Mouse (Mus musculus) MEL (cell line): Measurements from ENCODE around the gene Camkk2.

Experiments
- CTCF ChIP-seq, 3 experiments: IDR thresholded peaks in 2 of 3; conservative IDR thresholded peaks in 1 of 3; 2 replicates each; pipeline ENCODE4 v1.5.1; 2011 to 2012; ENCODE audit warnings: low read length in 3 of 3, low read depth in 2 of 3, mild to moderate bottlenecking in 2 of 3, improper control_type of control experiment in 1 of 3, inconsistent platforms in 1 of 3, mixed read lengths in 1 of 3, moderate library complexity in 1 of 3; ENCODE audit not compliant: control insufficient read depth in 1 of 3, insufficient read depth in 1 of 3, poor library complexity in 1 of 3, severe bottlenecking in 1 of 3
- POLR2A ChIP-seq, 2 experiments: IDR thresholded peaks; 2 replicates each; pipeline ENCODE4 v1.6.1; 2011 to 2012; ENCODE audit warnings: low read length in 2 of 2, mild to moderate bottlenecking in 2 of 2, control low read depth in 1 of 2, improper control_type of control experiment in 1 of 2, low read depth in 1 of 2, moderate library complexity in 1 of 2; ENCODE audit not compliant: control insufficient read depth in 1 of 2, insufficient read depth in 1 of 2, poor library complexity in 1 of 2
- USF1 ChIP-seq: IDR thresholded peaks from 2 replicates; pipeline ENCODE4 v1.6.1; 2014; ENCODE audit warnings: low read depth, mild to moderate bottlenecking, inconsistent platforms, low read length, improper control_type of control experiment, moderate library complexity
- ZMIZ1 ChIP-seq: IDR thresholded peaks from 2 replicates; pipeline ENCODE4 v1.6.1; 2012; ENCODE audit warnings: low read depth, mild to moderate bottlenecking, inconsistent platforms, low read length, improper control_type of control experiment, moderate library complexity
- ZNF384 ChIP-seq: IDR thresholded peaks from 2 replicates; pipeline ENCODE4 v1.6.1; 2012; ENCODE audit warnings: low read depth, mild to moderate bottlenecking, inconsistent platforms, low read length, improper control_type of control experiment

- 0 out of 2 replicates have a peak, but pooled peaks have one; percentile 40 for TF ChIP-seq ZMIZ1
- TF ChIP-seq USF1, result no peak
- TF ChIP-seq CTCF (IDR thresholded peaks at IDR 0.05 in 2 of 3, conservative IDR thresholded peaks at IDR 0.05 in 1 of 3; ENCODE audit: control insufficient read depth in 1 of 3, insufficient read depth in 1 of 3, low read depth in 2 of 3, low read length in 3 of 3, poor library complexity in 1 of 3, severe bottlenecking in 1 of 3), result no peak
- no peak for TF ChIP-seq ZNF384
- TF ChIP-seq POLR2A (IDR thresholded peaks at IDR 0.05; ENCODE audit: control insufficient read depth in 1 of 2, insufficient read depth in 1 of 2, low read depth in 1 of 2, low read length in 2 of 2, poor library complexity in 1 of 2), result peak in 1 of 2 experiments; percentile 65; a peak in 2 of 4 replicates
Measured at GRCm38 (mm10) chr5:122798557-122799378, 19.6 kb upstream of the Camkk2 start.
